Mouse (Mus musculus): ENCODE measurements around the gene Aldoart1.

GRCm38 (mm10) chr4:72844276-72844675 lies 8.2 kb downstream of the Aldoart1 start:
- TF ChIP-seq CTCF (IDR thresholded peaks at IDR 0.05; ENCODE audit: low read depth, low read length) (no peak), POLR2A (IDR thresholded peaks at IDR 0.05; ENCODE audit: insufficient read depth, low read length) (no peak), EP300 (IDR thresholded peaks at IDR 0.05; ENCODE audit: insufficient read depth, low read depth, low read length) (no peak)

All from ES-Bruce4 (cell line).